Mouse (Mus musculus): Measurements from ENCODE around the gene Mtx2. TPM values are rescaled to one million over a fixed set of nuclear protein-coding genes. Genes with fewer than 3 reads are reported as not detected.

The Mtx2 gene
- total RNA-seq, 2 experiments from 2014 or later = 22.2 to 75.0 TPM

DNA sequence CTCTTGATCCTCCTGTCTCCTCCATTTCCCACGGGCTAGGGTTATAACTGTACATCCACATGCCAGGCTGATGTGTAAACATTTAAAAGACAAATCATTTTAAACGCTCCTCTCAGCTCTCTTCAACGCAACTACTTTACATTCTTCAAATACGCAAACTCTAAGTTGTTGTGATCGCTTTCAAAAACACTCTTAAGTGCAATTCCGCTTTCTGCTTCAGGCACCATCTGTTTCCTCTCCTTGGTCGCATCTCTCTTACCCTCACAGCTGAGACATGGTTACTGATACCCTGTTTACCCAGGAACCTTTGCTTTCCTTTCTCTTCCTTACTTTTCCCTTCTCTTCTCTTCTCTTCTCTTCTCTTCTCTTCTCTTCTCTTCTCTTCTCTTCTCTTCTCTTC is 86.4 kb downstream of the Mtx2 start:
- ATAC-seq (replicated peaks; ENCODE audit: poor library complexity) = no peak

DNA sequence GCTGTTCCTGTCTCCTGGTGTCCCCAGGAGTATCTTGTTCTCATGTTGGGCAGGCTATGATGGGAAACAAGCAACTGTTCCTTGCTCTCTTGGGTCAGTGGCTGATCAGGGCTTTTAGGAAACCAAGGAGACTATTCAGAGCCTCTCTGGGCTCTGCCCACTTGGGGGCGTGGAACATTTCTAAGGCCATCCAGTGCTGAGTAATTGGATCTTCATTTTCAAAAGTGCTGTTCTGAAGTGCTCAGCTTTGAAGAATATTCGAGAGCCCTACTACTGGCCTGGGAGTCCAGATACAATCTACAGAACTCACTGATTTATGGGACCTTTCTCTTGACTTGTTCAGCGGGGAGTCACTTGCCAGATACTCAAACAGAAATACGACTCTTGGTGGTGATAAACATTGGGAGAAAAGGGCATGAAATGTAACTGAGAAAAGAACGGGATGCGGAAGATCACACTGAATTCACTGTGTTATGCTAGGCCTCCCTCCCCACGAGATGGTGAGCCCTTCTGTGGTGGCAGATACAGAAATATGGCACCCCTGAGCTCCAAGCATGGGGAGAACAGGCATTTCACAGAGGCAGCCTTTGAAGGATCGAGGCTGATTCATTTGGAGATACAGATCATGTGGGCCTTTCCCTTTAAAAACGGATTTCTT is 92.4 kb downstream of the Mtx2 start:
- no peak for ATAC-seq (replicated peaks; ENCODE audit: poor library complexity)

DNA sequence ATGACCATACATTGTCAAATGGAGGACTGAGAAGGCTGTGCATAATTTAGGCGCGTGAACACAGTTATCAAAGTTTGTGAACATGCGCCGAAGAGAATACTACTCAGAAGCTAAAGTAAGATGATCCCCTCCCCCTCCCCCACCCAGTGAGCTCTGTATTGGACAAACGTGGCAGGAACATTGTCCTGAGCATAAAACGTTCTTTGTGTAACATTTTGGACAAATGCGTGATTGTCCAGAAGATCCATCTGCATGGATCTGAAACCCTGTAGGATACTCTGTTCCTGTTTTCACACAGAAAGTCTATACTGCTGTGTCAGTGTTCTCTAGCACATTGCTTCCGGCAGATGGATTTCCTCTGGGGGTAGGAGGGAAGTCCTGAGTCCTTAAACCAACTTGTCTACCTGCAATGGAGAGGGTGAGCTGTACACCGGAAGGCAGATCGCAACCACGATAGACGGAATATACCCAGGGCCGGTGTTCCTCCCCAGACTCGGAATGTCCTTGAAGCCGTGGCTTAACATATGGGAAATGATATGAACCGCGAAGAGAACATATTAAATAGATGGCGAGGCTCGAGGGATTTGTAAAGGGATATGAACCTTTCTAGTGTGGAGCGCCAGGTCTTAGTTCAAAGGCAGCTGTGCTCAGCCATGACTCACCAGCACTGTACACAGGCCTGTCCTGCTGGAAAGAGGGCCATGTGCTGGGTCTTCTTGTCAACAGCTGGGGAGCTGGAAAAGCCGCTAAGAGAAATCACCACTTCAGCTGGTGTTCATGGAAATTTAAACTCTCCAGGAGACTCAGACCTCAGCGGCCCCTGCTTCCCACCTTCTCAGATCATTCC is 100.6 kb downstream of the Mtx2 start:
- peak; percentile 83 for ATAC-seq (replicated peaks; ENCODE audit: poor library complexity)

Other genes with a start within 250 kb of the Mtx2 start
- 30.8 and 34.9 TPM in 2 replicates for gene Lnpk, start 246.4 kb upstream of the Mtx2 start, total RNA-seq (2015)
- 42.6 and 42.8 TPM in 2 replicates for gene Lnpk, start 246.4 kb upstream of the Mtx2 start, total RNA-seq (2017)
- gene Evx2, start 166.2 kb upstream of the Mtx2 start, total RNA-seq (2015) = not detected in 2 replicates
- not detected in 2 replicates for gene Evx2, start 166.2 kb upstream of the Mtx2 start, total RNA-seq (2017)
- not detected in 2 replicates for gene Hoxd13, start 157.5 kb upstream of the Mtx2 start, total RNA-seq (2015)
- not detected in 2 replicates for gene Hoxd13, start 157.5 kb upstream of the Mtx2 start, total RNA-seq (2017)
- gene Hoxd12, start 150.8 kb upstream of the Mtx2 start, total RNA-seq (2015) = not detected in 2 replicates
- not detected in 2 replicates for gene Hoxd12, start 150.8 kb upstream of the Mtx2 start, total RNA-seq (2017)
- gene Hoxd11, start 146.2 kb upstream of the Mtx2 start, total RNA-seq (2015) = not detected in 2 replicates
- not detected in 2 replicates for gene Hoxd11, start 146.2 kb upstream of the Mtx2 start, total RNA-seq (2017)
- gene Hoxd10, start 133.9 kb upstream of the Mtx2 start, total RNA-seq (2015) = not detected in 2 replicates
- gene Hoxd10, start 133.9 kb upstream of the Mtx2 start, total RNA-seq (2017) = not detected in 2 replicates
- gene Hoxd9, start 128.1 kb upstream of the Mtx2 start, total RNA-seq (2015) = not detected in 2 replicates
- not detected in 2 replicates for gene Hoxd9, start 128.1 kb upstream of the Mtx2 start, total RNA-seq (2017)
- not detected in 2 replicates for gene Hoxd8, start 121.2 kb upstream of the Mtx2 start, total RNA-seq (2015)
- not detected in 2 replicates for gene Hoxd8, start 121.2 kb upstream of the Mtx2 start, total RNA-seq (2017)
- not detected in 2 replicates for gene Hoxd3, start 113.9 kb upstream of the Mtx2 start, total RNA-seq (2015)
- gene Hoxd3, start 113.9 kb upstream of the Mtx2 start, total RNA-seq (2017) = not detected in 2 replicates
- gene Hoxd4, start 113.9 kb upstream of the Mtx2 start, total RNA-seq (2015) = not detected in 2 replicates
- gene Hoxd4, start 113.9 kb upstream of the Mtx2 start, total RNA-seq (2017) = not detected in 2 replicates
- not detected in 2 replicates for gene Gm28230, start 99.1 kb upstream of the Mtx2 start, total RNA-seq (2015)
- gene Gm28230, start 99.1 kb upstream of the Mtx2 start, total RNA-seq (2017) = not detected in 2 replicates
- not detected in 2 replicates for gene Hoxd1, start 62.8 kb upstream of the Mtx2 start, total RNA-seq (2015)
- gene Hoxd1, start 62.8 kb upstream of the Mtx2 start, total RNA-seq (2017) = not detected in 2 replicates

All from megakaryocyte progenitor cell, adult 5-6 weeks (primary cell).